Mouse (Mus musculus) limb, embryonic 14.5 days (tissue): Measurements from ENCODE around the gene Rmnd5b. TPM values are rescaled to one million over a fixed set of nuclear protein-coding genes. Genes with fewer than 3 reads are reported as not detected.

Experiments
- ATAC-seq: fragments of 200-750 bp; cut with Nextera tagmentation; 2 replicates; pipeline ENCODE4 v1.8.0; 2017; ENCODE audit warnings: low read depth, moderate number of reproducible peaks, moderate TSS enrichment; ENCODE audit not compliant: low FRiP score
- DNase-seq: peaks from one replicate; pipeline ENCODE4 v3.0.0-alpha.2; 2015; ENCODE audit warnings: low spot score
- H3K27ac ChIP-seq: fragments of 300-500 bp; sonication (generic); replicated peaks from 2 replicates; pipeline ENCODE4 v1.5.1; 2014; ENCODE audit warnings: low read depth, mild to moderate bottlenecking, low read length, moderate library complexity, mixed read lengths
- H3K27me3 ChIP-seq: fragments of 300-500 bp; sonication (generic); 2 replicates; pipeline ENCODE4 v1.6.1; 2014; ENCODE audit warnings: low read length, mixed read lengths; ENCODE audit not compliant: control insufficient read depth, insufficient read depth
- H3K36me3 ChIP-seq: fragments of 300-500 bp; sonication (generic); 2 replicates; pipeline ENCODE4 v1.6.1; 2014; ENCODE audit warnings: mild to moderate bottlenecking, low read length, moderate library complexity, mixed read lengths; ENCODE audit not compliant: control insufficient read depth, insufficient read depth
- H3K4me1 ChIP-seq: fragments of 300-500 bp; sonication (generic); 2 replicates; pipeline ENCODE4 v1.6.1; 2014; ENCODE audit warnings: antibody characterized with exemption, low read length, mixed read lengths; ENCODE audit not compliant: control insufficient read depth, insufficient read depth
- H3K4me2 ChIP-seq: fragments of 300-500 bp; sonication (generic); replicated peaks from 2 replicates; pipeline ENCODE4 v1.6.1; 2014; ENCODE audit warnings: low read depth, mild to moderate bottlenecking, low read length, moderate library complexity; ENCODE audit not compliant: severe bottlenecking
- H3K4me3 ChIP-seq: fragments of 300-500 bp; sonication (generic); replicated peaks from 2 replicates; pipeline ENCODE4 v1.5.1; 2014; ENCODE audit warnings: low read length
- H3K9ac ChIP-seq: fragments of 300-500 bp; sonication (generic); 2 replicates; pipeline ENCODE4 v1.6.1; 2014; ENCODE audit warnings: mild to moderate bottlenecking, low read depth, low read length, moderate library complexity; ENCODE audit not compliant: severe bottlenecking
- H3K9me3 ChIP-seq: fragments of 300-500 bp; sonication (generic); 2 replicates; pipeline ENCODE4 v1.6.1; 2016; ENCODE audit warnings: low read length; ENCODE audit not compliant: control insufficient read depth
- POLR2A ChIP-seq: fragments of 200-500 bp; IDR thresholded peaks from 2 replicates; pipeline ENCODE4 v1.8.0; 2012; ENCODE audit warnings: inconsistent platforms, mild to moderate bottlenecking, moderate library complexity, borderline replicate concordance; ENCODE audit not compliant: insufficient read depth, insufficient read length; ENCODE audit errors: extremely low read depth
- WGBS: fragments of 180-500 bp; shearing (Covaris S2); extraction: QIAGEN DNeasy Blood & Tissue Kit; methylation state at CpG from one replicate; pipeline ENCODE4 v1.1.7; 2014; 5-methylcytosine and 5-hydroxymethylcytosine counted together
- polyA plus RNA-seq, 2 experiments: library from polyadenylated mRNA; depleted of rRNA in 1 of 2; stranded (reverse) in 1 of 2; unstranded in 1 of 2; fragments of >200 nt; fragmentation: Nextera tagmentation in 1 of 2; extraction: Ambion mirVana in 1 of 2; gene quantifications; 2 replicates each; pipeline versions ENCODE4 v1.2.1 to v1.2.3; 2012 to 2014

Rmnd5b gene
- polyA plus RNA-seq, 2 experiments: 49.3 to 57.4 TPM

DNA sequence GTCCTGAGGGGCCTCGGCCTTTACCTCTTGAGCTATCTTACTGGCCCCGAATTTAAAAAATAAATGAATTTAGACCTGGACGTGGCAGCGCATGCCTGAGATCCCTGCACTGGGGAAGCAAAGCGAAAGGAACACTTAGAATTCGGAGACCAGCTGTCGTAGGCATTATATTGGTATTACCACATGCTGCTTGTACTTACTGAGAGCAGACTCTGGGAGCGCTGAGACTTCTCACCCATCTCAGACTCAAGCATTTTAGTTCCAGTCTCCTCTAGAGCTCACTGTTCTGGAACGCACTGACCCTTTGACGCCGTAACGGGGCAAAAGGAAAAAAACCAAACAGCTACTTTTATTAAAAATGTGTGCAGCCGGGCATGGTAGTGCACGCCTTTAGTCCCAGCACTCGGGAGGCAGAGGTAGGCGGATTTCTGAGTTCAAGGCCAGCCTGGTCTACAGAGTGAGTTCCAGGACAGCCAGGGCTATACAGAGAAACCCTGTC lies 26.2 kb upstream of the Rmnd5b start:
- no peak for TF ChIP-seq POLR2A
- no peaks in the 10 kb centered on the region for H3K27me3 ChIP-seq
- WGBS: 81% methylated on average over 16 of the region's 16 CpGs
- no peak overlapping the region for H3K27ac ChIP-seq
- H3K4me1 ChIP-seq: peaks cover 16% of the 10 kb centered on the region
- H3K4me2 ChIP-seq: no peak overlapping the region
- no peak for DNase-seq
- no peaks in the 10 kb centered on the region for H3K36me3 ChIP-seq
- peak; percentile 61; the same call in 1 of the 2 replicates for ATAC-seq
- H3K9ac ChIP-seq: no peak overlapping the region
- no peaks in the 10 kb centered on the region for H3K9me3 ChIP-seq
- H3K4me3 ChIP-seq: no peak overlapping the region

DNA sequence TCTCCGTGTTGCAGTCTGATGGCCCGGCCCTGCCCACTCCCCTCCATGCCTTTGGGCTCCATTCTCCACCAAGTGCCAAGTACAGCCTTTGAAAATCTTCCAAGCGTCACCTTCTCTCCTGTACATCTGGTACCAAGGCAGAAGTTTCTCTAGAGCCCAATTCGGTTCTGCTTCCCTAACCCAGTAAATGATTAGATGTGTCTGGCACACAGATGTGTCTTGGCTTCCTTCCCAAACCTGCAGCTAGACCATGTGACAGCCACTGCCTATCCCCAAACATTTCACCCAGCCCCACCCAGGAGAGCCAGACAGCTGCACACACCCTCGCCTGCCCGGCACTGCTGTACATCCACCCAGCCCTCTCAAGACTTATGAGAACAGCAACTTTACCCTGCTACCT lies 23.0 kb upstream of the Rmnd5b start:
- Histone ChIP-seq H3K4me2 (peak overlapping the region; percentile 16), H3K4me1 (peaks cover 19% of the 10 kb centered on the region), H3K4me3 (no peak overlapping the region), H3K27ac (0 out of 2 replicates have a peak overlapping the region, but pooled peaks have one; percentile 53), H3K9ac (no peak overlapping the region), H3K9me3 (no peaks in the 10 kb centered on the region), H3K27me3 (no peaks in the 10 kb centered on the region), H3K36me3 (no peaks in the 10 kb centered on the region)
- DNase-seq: peak; percentile 84
- TF ChIP-seq POLR2A: no peak
- WGBS: 15% methylated on average over 6 of the region's 6 CpGs
- peak; percentile 81; the same call in 1 of the 2 replicates for ATAC-seq

DNA sequence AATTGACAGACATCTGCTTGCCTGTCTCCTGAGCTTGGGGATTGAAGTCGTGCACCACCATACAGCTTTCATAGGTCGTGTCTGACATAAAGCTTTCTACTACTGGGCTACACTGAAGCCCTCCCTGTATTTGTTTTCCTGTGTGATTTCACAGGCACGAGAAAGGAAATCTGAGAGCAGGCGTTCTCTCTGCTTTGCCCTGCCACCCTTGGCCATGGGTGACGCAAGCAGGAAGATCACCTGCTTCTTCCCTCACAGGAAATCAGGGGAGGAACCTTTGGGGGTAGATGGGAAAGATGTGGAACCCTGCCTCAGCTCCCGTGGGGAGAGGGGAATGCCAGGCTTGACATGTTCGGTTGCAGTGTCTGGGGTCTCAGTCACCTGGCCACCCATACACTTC lies 22.6 kb upstream of the Rmnd5b start:
- 24% methylated on average over 7 of the region's 7 CpGs for WGBS
- no peaks in the 10 kb centered on the region for H3K36me3 ChIP-seq
- no peak for TF ChIP-seq POLR2A
- ATAC-seq (0 out of 2 replicates have a peak, but pooled peaks have one; percentile 2), DNase-seq (no peak)
- H3K27me3 ChIP-seq: no peaks in the 10 kb centered on the region
- H3K9ac ChIP-seq: no peak overlapping the region
- H3K4me2 ChIP-seq: peak overlapping the region; percentile 16
- peaks cover 19% of the 10 kb centered on the region for H3K4me1 ChIP-seq
- no peaks in the 10 kb centered on the region for H3K9me3 ChIP-seq
- no peak overlapping the region for H3K4me3 ChIP-seq
- H3K27ac ChIP-seq: peak overlapping the region; percentile 53

DNA sequence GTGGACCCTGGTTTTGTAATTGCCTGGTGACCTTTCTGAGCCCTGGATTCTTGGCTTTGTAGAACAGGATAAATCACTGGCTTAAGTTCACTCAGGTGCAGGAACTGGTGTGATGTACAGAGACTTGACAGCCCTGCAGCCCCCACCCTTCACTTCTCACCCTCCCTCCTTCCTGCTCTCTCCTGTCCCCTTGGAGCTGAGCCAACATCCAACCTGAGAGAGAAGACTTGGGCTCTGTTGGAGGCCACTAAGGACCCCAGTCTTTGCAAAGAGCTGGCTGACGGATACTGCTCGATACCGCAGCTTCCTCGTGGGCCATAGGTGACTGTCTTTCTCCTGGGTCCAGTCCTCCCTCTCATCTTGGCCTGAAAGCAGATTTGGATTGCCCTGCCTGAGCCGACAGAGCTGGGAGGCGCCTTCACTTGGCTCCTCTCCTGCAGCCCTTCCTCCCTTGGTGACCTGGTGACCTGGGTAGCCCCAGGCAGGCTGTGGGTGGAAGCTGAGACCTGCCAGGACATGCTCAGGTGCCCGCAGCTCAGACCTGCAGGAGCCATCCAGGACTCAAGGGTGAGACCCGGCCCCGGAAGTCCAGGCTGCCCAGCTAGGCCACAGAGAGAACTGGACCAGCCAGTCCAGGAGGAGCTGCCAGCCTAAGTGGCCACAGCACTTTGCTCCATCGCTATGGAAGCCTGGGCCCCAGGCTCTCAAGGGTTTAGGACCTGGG lies 21.3 kb upstream of the Rmnd5b start:
- H3K4me3 ChIP-seq: no peak overlapping the region
- ATAC-seq (no peak), DNase-seq (no peak)
- WGBS: 69% methylated on average over 7 of the region's 10 CpGs
- H3K9ac ChIP-seq: no peak overlapping the region
- H3K4me2 ChIP-seq: no peak overlapping the region
- TF ChIP-seq POLR2A: no peak
- no peaks in the 10 kb centered on the region for H3K27me3 ChIP-seq
- H3K36me3 ChIP-seq: no peaks in the 10 kb centered on the region
- peaks cover 19% of the 10 kb centered on the region for H3K4me1 ChIP-seq
- H3K9me3 ChIP-seq: no peaks in the 10 kb centered on the region
- no peak overlapping the region for H3K27ac ChIP-seq

DNA sequence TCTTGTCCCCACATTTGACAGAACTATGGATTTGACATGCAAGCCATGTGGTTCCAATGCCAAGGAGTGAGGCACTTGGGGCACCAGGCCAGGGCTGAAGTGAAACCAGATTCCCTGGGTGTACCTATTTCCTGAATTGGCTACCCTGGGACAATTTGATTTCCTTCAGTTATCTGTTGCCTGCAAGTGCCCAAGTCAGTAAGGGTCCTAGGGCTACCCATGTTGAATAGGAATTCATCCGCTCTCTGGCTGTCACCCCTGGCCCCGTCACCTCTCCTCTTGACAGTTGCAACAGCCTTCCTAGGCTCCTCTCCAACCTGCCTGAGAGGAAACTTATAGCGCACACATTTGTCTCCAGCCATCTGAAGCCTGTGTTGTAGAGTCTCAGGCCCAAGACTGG lies 19.2 kb upstream of the Rmnd5b start:
- ATAC-seq (no peak), DNase-seq (no peak)
- H3K9me3 ChIP-seq: no peaks in the 10 kb centered on the region
- no peaks in the 10 kb centered on the region for H3K36me3 ChIP-seq
- no peaks in the 10 kb centered on the region for H3K27me3 ChIP-seq
- no peak overlapping the region for H3K9ac ChIP-seq
- peaks cover 24% of the 10 kb centered on the region for H3K4me1 ChIP-seq
- no peak overlapping the region for H3K4me3 ChIP-seq
- no peak overlapping the region for H3K27ac ChIP-seq
- TF ChIP-seq POLR2A: no peak
- H3K4me2 ChIP-seq: no peak overlapping the region
- 89% methylated on average over 3 of the region's 3 CpGs for WGBS
